Mouse (Mus musculus): ENCODE measurements around the gene Pa2g4.
A peak's percentile ranks its signal among the peaks of the same experiment; 100 is the strongest.
"Not testable (repeated sequence)": the region's sequence is repeated elsewhere in the genome, so short reads cannot be mapped to it uniquely, and the experiment has no call there.

Pa2g4 gene

GRCm38 (mm10) chr10:128565788-128566531 lies at the start of gene Pa2g4:
TSS of gene Pa2g4 (minus strand) at chr10:128565987.
- DNase-seq (ENCODE audit: low spot score): peak; percentile 94

GRCm38 (mm10) chr10:128614934-128615333 lies 49.1 kb upstream of the Pa2g4 start:
- no peak for DNase-seq (ENCODE audit: low spot score)

GRCm38 (mm10) chr10:128613820-128614219 lies 48.0 kb upstream of the Pa2g4 start:
- not testable (repeated sequence) for DNase-seq (ENCODE audit: low spot score)

- no peak for DNase-seq (ENCODE audit: low spot score)
Measured at GRCm38 (mm10) chr10:128613154-128613440, 47.3 kb upstream of the Pa2g4 start.

DNA sequence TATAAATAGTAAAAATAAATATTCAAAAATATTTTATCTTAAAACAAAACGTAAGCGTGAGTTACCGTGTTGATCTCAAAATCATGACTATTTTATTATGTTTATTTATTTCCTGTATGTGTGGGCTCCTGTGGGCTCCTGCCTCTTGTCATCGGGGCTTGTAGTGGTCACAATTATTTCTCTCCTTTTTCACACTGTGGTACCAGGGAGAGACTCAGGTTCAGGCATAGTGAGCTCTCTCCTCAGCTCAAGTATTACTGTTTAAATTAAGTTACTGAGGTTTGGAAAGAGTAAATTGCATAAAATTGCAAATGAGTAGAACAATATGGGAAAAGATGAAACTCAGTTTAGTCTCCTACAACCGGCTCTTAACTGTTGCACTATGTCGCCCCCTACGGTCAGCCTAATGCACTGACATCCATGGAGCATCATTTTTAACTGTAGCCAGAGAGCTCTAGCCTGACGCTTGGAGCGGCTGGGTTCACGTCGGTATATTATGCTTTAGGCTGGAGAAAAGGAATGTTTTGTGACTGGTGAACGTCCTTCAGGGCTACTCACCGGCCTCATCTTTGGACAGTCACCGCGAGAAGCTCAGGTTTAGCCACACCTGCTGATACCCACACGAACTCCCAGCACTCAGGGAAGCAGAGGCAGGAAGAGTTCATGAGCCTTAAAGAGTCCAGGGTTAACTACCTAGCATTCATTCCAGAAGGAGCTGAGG lies 46.8 kb upstream of the Pa2g4 start:
- DNase-seq (ENCODE audit: low spot score): peak; percentile 83

- no peak for DNase-seq (ENCODE audit: low spot score)
Measured at GRCm38 (mm10) chr10:128606483-128606882, 40.7 kb upstream of the Pa2g4 start.

DNA sequence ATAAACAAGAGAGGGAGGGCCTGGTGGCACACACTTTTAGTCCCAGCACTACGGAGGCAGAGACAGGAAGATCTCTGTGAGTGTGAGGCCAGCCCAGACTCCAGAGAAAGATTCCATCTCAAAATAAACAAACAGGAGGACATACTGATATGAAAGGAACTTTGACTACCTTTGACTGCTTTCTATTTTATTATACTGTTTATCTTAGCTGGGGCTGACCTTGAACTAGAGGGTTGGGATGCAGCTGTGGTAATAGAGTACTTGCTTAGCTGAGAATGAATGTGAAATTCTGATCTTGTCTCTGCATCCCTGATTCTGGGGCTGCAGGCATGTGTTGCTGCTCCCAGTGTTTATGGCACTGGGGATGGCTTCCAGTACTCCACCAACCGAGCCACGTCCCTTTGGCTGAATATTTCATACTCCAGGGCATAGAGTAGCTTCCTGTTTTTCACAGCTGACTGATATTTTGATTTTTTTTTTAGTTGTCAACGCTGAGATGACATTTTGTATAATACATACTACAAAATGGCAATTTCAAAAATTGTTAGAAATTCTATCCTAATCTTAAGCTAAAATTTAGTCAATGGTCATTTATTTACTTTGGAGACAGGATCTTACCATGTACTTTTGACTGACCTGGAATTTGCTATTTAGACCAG lies 36.8 kb upstream of the Pa2g4 start:
- DNase-seq (ENCODE audit: low spot score): no peak

- DNase-seq (ENCODE audit: low spot score): no peak
Measured at GRCm38 (mm10) chr10:128601499-128601898, 35.7 kb upstream of the Pa2g4 start.

- DNase-seq (ENCODE audit: low spot score): no peak
Measured at GRCm38 (mm10) chr10:128598476-128598875, 32.7 kb upstream of the Pa2g4 start.

DNA sequence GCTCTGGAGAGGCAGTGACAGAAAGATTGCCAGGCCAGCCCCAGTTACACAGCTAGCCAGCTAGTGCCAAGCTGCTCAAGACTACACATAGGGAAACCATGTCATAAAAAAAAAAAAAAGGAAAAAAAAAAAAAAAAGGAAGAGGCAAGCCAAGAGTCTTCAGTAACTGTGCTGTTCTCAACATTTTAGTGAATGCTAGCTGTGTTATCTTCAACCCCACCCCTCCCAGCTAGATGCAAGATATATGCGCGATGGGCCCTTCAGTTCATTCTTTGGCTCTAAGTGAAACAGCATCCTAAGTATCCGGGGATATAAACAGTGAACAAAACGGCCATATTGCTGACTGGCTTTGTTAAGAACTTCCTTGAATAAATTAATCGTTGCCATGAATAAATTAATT lies 27.0 kb upstream of the Pa2g4 start:
- no peak for DNase-seq (ENCODE audit: low spot score)

- DNase-seq (ENCODE audit: low spot score): no peak
Measured at GRCm38 (mm10) chr10:128591436-128591835, 25.6 kb upstream of the Pa2g4 start.

- peak; percentile 33 for DNase-seq (ENCODE audit: low spot score)
Measured at GRCm38 (mm10) chr10:128590193-128590690, 24.5 kb upstream of the Pa2g4 start.

DNA sequence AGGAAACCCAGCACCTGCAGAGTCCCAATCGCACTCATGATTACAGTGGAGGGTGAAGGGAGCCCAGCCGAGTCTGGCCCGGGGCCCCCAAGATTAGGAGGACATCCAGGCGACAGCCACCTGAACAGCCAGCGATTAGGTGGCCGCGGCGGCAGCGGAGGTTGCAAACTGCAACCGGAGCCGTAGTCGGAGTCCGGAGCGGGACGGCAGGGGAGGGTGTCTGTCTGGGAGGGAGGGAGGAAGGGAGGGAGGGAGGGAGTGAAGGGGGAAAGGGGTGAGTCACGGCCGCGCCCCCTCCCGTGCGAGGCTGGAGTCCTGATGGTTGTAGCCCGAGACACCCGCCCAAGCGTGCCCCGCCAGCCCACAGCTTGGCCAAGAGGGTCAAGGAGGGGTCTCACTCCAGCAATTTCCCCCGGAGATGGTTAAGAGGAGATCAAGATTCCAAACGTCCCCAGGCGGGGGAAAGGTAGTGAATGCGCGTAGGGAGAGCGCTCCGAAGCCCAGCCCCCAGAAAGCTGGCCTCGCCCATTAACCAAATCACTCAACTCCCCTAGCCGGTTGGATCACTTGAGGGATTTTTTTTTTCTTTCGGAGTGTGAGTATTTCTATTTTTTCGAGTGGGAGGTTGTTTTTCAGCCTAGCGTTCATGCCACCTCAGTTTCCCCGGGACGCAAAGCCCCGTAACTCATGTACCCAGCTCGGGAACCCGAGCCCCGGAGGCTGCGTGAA lies 23.8 kb upstream of the Pa2g4 start, which contains the start of gene Erbb3:
TSS of gene Erbb3 (minus strand) at position 189 of the 729 bp plus-strand sequence.
- peak; percentile 17 for DNase-seq (ENCODE audit: low spot score)

GRCm38 (mm10) chr10:128588775-128589463 lies 23.1 kb upstream of the Pa2g4 start:
- no peak for DNase-seq (ENCODE audit: low spot score)

GRCm38 (mm10) chr10:128588136-128588535 lies 22.3 kb upstream of the Pa2g4 start:
- DNase-seq (ENCODE audit: low spot score): no peak

GRCm38 (mm10) chr10:128587697-128588096 lies 21.9 kb upstream of the Pa2g4 start:
- DNase-seq (ENCODE audit: low spot score): no peak

DNA sequence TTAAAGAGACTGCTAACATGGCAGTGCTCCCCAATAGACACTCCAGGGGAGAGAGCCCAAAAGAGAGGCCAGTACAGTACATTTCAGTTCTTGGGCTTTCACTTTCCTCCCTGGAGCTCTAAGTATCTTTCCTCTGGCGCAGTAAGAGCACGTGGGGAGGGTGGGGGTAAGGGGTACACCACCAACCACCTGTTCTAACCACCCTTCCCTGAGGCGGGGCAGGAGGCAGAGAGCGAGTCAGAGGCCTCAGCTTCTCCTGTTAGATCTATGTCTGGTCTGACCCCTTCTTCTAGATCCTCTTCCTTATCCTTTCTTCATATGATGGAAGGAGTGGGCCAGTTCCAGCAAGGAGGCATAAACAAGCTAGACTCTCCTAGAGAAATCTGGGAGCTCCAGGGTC lies 21.3 kb upstream of the Pa2g4 start:
- no peak for DNase-seq (ENCODE audit: low spot score)

GRCm38 (mm10) chr10:128586546-128586945 lies 20.8 kb upstream of the Pa2g4 start:
- no peak for DNase-seq (ENCODE audit: low spot score)

GRCm38 (mm10) chr10:128584386-128584785 lies 18.6 kb upstream of the Pa2g4 start:
- no peak for DNase-seq (ENCODE audit: low spot score)

DNA sequence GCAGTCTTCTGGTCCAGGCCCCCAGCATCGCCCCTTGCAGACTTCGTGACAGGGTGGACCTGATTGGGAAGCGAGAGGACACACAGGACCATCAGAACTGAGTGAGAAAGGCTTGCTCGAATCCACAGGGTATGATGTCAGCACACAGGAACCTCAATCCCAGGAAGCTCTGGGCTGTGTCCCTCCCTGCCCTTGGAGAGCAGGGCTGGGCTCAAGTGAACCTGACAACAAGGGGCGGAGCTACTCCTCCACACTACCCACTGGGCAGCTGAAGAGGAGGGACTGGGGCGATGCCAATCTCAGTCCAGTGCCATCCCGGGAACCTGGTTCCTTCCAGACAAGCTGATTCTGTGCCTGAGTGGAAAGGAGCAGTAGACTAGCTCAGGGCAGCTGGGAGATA lies 17.9 kb upstream of the Pa2g4 start:
- no peak for DNase-seq (ENCODE audit: low spot score)

GRCm38 (mm10) chr10:128579731-128580130 lies 13.9 kb upstream of the Pa2g4 start:
- DNase-seq (ENCODE audit: low spot score): no peak

DNA sequence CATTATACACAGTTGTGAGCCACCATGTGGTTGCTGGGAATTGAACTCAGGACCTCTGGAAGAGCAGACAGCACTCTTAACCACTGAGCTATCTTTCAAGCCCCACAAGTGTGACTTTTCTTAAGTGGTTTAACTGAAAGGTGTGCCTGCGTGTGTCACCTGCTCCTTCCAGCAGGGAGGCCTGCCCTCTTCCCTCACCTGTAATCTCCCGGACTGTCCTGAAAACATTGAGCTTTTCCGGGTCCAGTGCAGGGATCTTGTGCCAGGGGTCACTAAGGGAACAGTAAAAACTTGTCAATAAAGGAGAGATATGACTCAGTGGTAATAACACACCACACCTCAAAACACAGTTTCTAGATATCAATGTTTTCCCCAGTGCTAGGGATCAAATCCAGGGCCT lies 13.5 kb upstream of the Pa2g4 start:
- DNase-seq (ENCODE audit: low spot score): no peak
